Mouse (Mus musculus) embryonic facial prominence, embryonic 11.5 days (tissue): ENCODE measurements around the gene Cdh6. TPM values are rescaled to one million over a fixed set of nuclear protein-coding genes. Genes with fewer than 3 reads are reported as not detected.

Experiments used
- ATAC-seq: fragments of 200-750 bp; cut with Nextera tagmentation; replicated peaks from 2 replicates; pipeline ENCODE4 v1.8.0; 2017; ENCODE audit warnings: low read depth; ENCODE audit not compliant: insufficient number of reproducible peaks, low FRiP score, low TSS enrichment
- DNase-seq: peaks from one replicate; pipeline ENCODE4 v3.0.0-alpha.2; 2015; ENCODE audit warnings: low spot score
- H3K27ac ChIP-seq: fragments of 300-500 bp; sonication (generic); replicated peaks from 2 replicates; pipeline ENCODE4 v1.5.1; 2014; ENCODE audit warnings: mild to moderate bottlenecking, low read depth, low read length, control low read depth
- H3K27me3 ChIP-seq: fragments of 300-500 bp; sonication (generic); 2 replicates; pipeline ENCODE4 v1.6.1; 2014; ENCODE audit warnings: mild to moderate bottlenecking, low read length, moderate library complexity, mixed read lengths; ENCODE audit not compliant: control insufficient read depth, insufficient read depth
- H3K36me3 ChIP-seq: fragments of 300-500 bp; sonication (generic); replicated peaks from 2 replicates; pipeline ENCODE4 v1.6.1; 2014; ENCODE audit warnings: low read depth, mild to moderate bottlenecking, low read length, moderate library complexity, mixed read lengths; ENCODE audit not compliant: control insufficient read depth, insufficient read depth
- H3K4me1 ChIP-seq: fragments of 300-500 bp; sonication (generic); 2 replicates; pipeline ENCODE4 v1.6.1; 2014; ENCODE audit warnings: low read length, mixed read lengths; ENCODE audit not compliant: control insufficient read depth, insufficient read depth
- H3K4me2 ChIP-seq: fragments of 300-500 bp; sonication (generic); 2 replicates; pipeline ENCODE4 v1.6.1; 2014; ENCODE audit warnings: low read depth, mild to moderate bottlenecking, control low read depth, low read length, moderate library complexity
- H3K4me3 ChIP-seq: fragments of 300-500 bp; sonication (generic); 2 replicates; pipeline ENCODE4 v1.5.1; 2014; ENCODE audit warnings: low read depth, low read length, control low read depth
- H3K9ac ChIP-seq: fragments of 300-500 bp; sonication (generic); replicated peaks from 2 replicates; pipeline ENCODE4 v1.6.1; 2014; ENCODE audit warnings: mild to moderate bottlenecking, control low read depth, low read length
- H3K9me3 ChIP-seq: fragments of 300-500 bp; sonication (generic); replicated peaks from 2 replicates; pipeline ENCODE4 v1.6.1; 2016; ENCODE audit warnings: mild to moderate bottlenecking, low read length, inconsistent platforms, mixed read lengths; ENCODE audit not compliant: control insufficient read depth
- WGBS: fragments of 180-500 bp; shearing (Covaris S2); extraction: QIAGEN DNeasy Blood & Tissue Kit; methylation state at CpG from one replicate; pipeline ENCODE4 v1.1.7; 2014; 5-methylcytosine and 5-hydroxymethylcytosine counted together
- polyA plus RNA-seq: library from polyadenylated mRNA; unstranded; fragments of >200 nt; fragmentation: Nextera tagmentation; extraction: Ambion mirVana; gene quantifications from 2 replicates; pipeline ENCODE4 v1.2.1, GENCODE M21; 2014

Cdh6 gene
- polyA plus RNA-seq, 1 experiment from 2014 or later: 14.6 TPM

DNA sequence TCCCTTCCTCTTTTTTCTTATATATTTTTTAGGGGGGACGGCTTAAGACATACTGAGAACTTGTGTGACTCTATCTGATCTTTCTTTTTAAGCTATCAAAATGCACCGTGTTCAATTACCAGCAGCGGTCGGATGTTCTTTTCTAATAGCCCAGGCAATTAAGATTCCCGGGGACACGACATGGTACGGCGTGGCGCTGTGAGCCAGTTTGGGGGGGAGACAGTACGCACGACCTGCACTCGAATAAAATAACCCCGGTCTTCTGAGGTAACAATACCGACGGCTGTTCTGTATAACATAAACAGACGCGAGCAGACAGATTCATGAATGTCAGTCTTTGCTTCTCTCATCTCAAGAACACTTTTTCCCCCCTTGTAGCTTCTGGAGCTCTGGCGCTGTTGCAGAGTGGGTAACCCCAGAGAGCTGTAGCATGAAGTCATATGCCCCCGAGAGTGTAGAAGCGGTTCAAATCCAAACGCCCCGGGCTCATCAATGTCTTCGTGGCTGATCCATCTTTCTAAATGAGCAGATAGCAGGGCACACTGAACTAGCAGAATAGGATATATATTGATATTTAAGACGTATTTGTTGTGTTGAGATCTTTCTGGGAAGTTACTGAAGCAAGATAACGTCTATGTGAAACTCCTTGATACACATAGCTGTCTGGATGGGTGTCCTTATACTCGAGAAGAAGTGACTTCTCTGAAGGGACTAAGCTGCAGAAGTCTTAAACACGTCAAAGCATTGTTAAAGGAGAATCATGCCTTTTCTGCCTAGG, 554 bp upstream of the Cdh6 start:
- H3K36me3 ChIP-seq: no peaks in the 10 kb centered on the region
- peak overlapping the region; percentile 74 for H3K9ac ChIP-seq
- peak; percentile 28 for DNase-seq
- no peaks in the 10 kb centered on the region for H3K9me3 ChIP-seq
- H3K4me2 ChIP-seq: peak overlapping the region; percentile 85
- ATAC-seq: no peak
- H3K4me1 ChIP-seq: no peaks in the 10 kb centered on the region
- no peaks in the 10 kb centered on the region for H3K27me3 ChIP-seq
- no peak overlapping the region for H3K27ac ChIP-seq
- WGBS: under 1% methylated on average over 27 of the region's 27 CpGs
- H3K4me3 ChIP-seq: peak overlapping the region; percentile 63

DNA sequence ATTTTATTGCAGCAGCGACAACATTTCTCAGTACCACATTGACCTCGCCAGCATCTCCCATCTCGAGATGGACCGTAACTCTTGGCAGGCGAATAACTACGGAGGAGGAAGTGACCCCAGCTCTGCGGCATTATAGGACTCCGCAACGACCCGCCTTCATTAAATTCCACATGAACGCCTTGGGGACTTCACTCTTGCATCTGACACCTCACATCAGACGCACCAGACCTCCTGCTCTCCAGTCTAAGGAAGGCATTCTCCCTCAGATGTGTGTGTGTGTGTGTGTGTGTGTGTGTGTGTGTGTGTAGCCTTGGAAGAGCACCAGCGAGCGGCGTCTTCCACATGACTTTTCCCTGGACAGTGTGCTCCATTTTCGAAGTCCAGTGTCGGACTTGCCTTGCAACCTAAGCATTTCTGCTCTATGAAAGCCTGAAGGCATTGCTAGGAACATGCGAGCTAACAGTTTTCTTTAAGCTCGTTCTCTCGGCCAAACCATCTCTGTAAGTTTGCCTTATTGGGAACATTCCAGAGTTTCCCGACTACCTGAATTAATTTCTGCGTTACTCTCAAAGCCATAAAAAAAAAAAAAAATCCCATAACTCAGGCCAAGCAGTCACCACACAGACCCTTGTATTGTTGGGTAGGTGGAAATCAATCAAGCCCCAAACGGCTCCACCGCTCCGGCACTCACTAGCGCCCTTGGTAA, 957 bp downstream of the Cdh6 start:
- ATAC-seq (peak; percentile 16; the same call in 1 of the 2 replicates), DNase-seq (peak; percentile 44)
- Histone ChIP-seq H3K4me3 (peak overlapping the region; percentile 63), H3K27ac (peak overlapping the region; percentile 79; the same call in 1 of the 2 replicates), H3K27me3 (no peaks in the 10 kb centered on the region), H3K9ac (peak overlapping the region; percentile 74), H3K4me2 (peak overlapping the region; percentile 85), H3K9me3 (no peaks in the 10 kb centered on the region), H3K4me1 (no peaks in the 10 kb centered on the region), H3K36me3 (no peaks in the 10 kb centered on the region)
- 0% methylated on average over 26 of the region's 26 CpGs for WGBS

GRCm38 (mm10) chr15:13171486-13172364, 1.8 kb downstream of the Cdh6 start:
- 4% methylated on average over 16 of the region's 16 CpGs for WGBS
- no peak overlapping the region for H3K27ac ChIP-seq

GRCm38 (mm10) chr15:13165094-13165885, 8.2 kb downstream of the Cdh6 start:
- Histone ChIP-seq H3K36me3 (no peaks in the 10 kb centered on the region), H3K4me2 (no peak overlapping the region), H3K4me1 (no peaks in the 10 kb centered on the region), H3K27me3 (no peaks in the 10 kb centered on the region), H3K9me3 (no peaks in the 10 kb centered on the region), H3K9ac (no peak overlapping the region), H3K4me3 (no peak overlapping the region), H3K27ac (no peak overlapping the region)
- 91% methylated on average over 13 of the region's 13 CpGs for WGBS
- no peak for ATAC-seq
- no peak for DNase-seq

More at GRCm38 (mm10) chr15:13171486-13172364, 1.8 kb downstream of the Cdh6 start:
- Histone ChIP-seq H3K36me3 (no peaks in the 10 kb centered on the region), H3K27me3 (no peaks in the 10 kb centered on the region), H3K4me2 (peak overlapping the region; percentile 85), H3K9ac (peak overlapping the region; percentile 48), H3K4me1 (no peaks in the 10 kb centered on the region), H3K4me3 (peak overlapping the region; percentile 63), H3K9me3 (no peaks in the 10 kb centered on the region)
- ATAC-seq (no peak), DNase-seq (peak; percentile 52)

- ATAC-seq (no peak), DNase-seq (no peak)
- H3K4me2 ChIP-seq: no peak overlapping the region
- H3K27ac ChIP-seq: no peak overlapping the region
- H3K9ac ChIP-seq: no peak overlapping the region
- no peaks in the 10 kb centered on the region for H3K36me3 ChIP-seq
- no peaks in the 10 kb centered on the region for H3K9me3 ChIP-seq
- H3K27me3 ChIP-seq: no peaks in the 10 kb centered on the region
- no peak overlapping the region for H3K4me3 ChIP-seq
- WGBS: 90% methylated on average over 5 of the region's 5 CpGs
- no peaks in the 10 kb centered on the region for H3K4me1 ChIP-seq
Measured at GRCm38 (mm10) chr15:13155820-13156219, 17.7 kb downstream of the Cdh6 start.

DNA sequence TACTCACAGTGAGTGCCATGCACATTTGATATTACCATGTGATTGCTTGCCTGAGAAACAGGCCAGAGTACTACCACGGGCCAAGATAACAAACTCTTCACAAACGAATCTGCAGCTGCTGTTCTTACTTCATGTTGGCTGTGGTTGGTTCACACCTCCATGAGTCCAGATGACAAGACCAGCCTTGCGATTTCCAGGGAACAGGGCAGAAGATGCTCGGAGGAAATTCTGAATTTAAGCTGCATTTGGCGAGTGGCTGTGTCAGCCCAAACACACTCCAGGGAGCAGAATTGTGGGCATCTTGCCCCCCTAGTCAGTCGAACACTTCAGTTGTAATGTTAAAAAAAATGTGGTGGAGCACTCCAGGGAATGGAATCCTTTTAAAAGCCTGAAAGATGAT, 18.1 kb downstream of the Cdh6 start:
- Histone ChIP-seq H3K36me3 (no peaks in the 10 kb centered on the region), H3K4me3 (no peak overlapping the region), H3K4me2 (no peak overlapping the region), H3K4me1 (no peaks in the 10 kb centered on the region), H3K27me3 (no peaks in the 10 kb centered on the region), H3K9ac (no peak overlapping the region), H3K9me3 (no peaks in the 10 kb centered on the region), H3K27ac (no peak overlapping the region)
- ATAC-seq (no peak), DNase-seq (no peak)
- WGBS: 82% methylated on average over 6 of the region's 6 CpGs

GRCm38 (mm10) chr15:13141983-13142382, 31.5 kb downstream of the Cdh6 start:
- 91% methylated on average over 4 of the region's 4 CpGs for WGBS
- H3K9ac ChIP-seq: no peak overlapping the region
- no peak overlapping the region for H3K27ac ChIP-seq
- no peak overlapping the region for H3K4me2 ChIP-seq
- H3K9me3 ChIP-seq: no peaks in the 10 kb centered on the region
- no peak for DNase-seq
- H3K4me3 ChIP-seq: no peak overlapping the region
- H3K4me1 ChIP-seq: no peaks in the 10 kb centered on the region
- H3K36me3 ChIP-seq: no peaks in the 10 kb centered on the region
- ATAC-seq: no peak
- no peaks in the 10 kb centered on the region for H3K27me3 ChIP-seq
